Mouse (Mus musculus): ENCODE measurements around the gene Srrm4. TPM values are rescaled to one million over a fixed set of nuclear protein-coding genes. Genes with fewer than 3 reads are reported as not detected.

The Srrm4 gene
- polyA plus RNA-seq, 1 experiment from 2014 or later, result 4.3 TPM

Other genes with a start within 250 kb of the Srrm4 start
- gene Hspb8, start 169.0 kb downstream of the Srrm4 start, polyA plus RNA-seq (2016; fragmentation: Nextera tagmentation; extraction: Ambion mirVana), result 6.8 and 8.0 TPM in 2 replicates

Measured in embryonic facial prominence, embryonic 10.5 days (tissue).